Mouse (Mus musculus) testis, adult 2 months (tissue): ENCODE results near the gene Ndufa5. TPM values are rescaled to one million over a fixed set of nuclear protein-coding genes. Genes with fewer than 3 reads are reported as not detected.
A peak's percentile ranks its signal among the peaks of the same experiment; 100 is the strongest.

Experiments
- H3K27ac ChIP-seq: fragments of 200-500 bp; 2 replicates; pipeline ENCODE4 v1.5.1; 2012; ENCODE audit warnings: low read depth, low read length; ENCODE audit not compliant: control insufficient read depth, insufficient read depth
- H3K27me3 ChIP-seq: fragments of 200-500 bp; 2 replicates; pipeline ENCODE4 v1.6.1; 2012; ENCODE audit warnings: mild to moderate bottlenecking, low read length, moderate library complexity; ENCODE audit not compliant: control insufficient read depth, insufficient read depth
- H3K36me3 ChIP-seq: fragments of 200-500 bp; 2 replicates; pipeline ENCODE4 v1.6.1; 2012; ENCODE audit warnings: mild to moderate bottlenecking, low read length; ENCODE audit not compliant: control insufficient read depth, insufficient read depth
- H3K4me1 ChIP-seq: fragments of 200-500 bp; 2 replicates; pipeline ENCODE4 v1.6.1; 2012; ENCODE audit warnings: low read length; ENCODE audit not compliant: control insufficient read depth, insufficient read depth
- H3K4me3 ChIP-seq: fragments of 200-500 bp; 2 replicates; pipeline ENCODE4 v1.5.1; 2012; ENCODE audit warnings: low read depth, mild to moderate bottlenecking, low read length, moderate library complexity, mixed read lengths; ENCODE audit not compliant: control insufficient read depth
- CTCF ChIP-seq: fragments of 200-500 bp; IDR thresholded peaks from 2 replicates; pipeline ENCODE4 v1.5.1; 2012; ENCODE audit warnings: low read depth, mild to moderate bottlenecking, inconsistent platforms, low read length, moderate library complexity; ENCODE audit not compliant: control insufficient read depth, insufficient read depth, insufficient replicate concordance
- POLR2A ChIP-seq: fragments of 200-500 bp; IDR thresholded peaks from 2 replicates; pipeline ENCODE4 v1.6.1; 2012; ENCODE audit warnings: low read depth, mild to moderate bottlenecking, inconsistent platforms, low read length, moderate library complexity; ENCODE audit not compliant: control insufficient read depth
- polyA plus RNA-seq: library from polyadenylated mRNA; depleted of rRNA; stranded (reverse); fragments of >200 nt; gene quantifications from 2 replicates; pipeline ENCODE4 v1.2.3, GENCODE M21; 2012; rRNA removed

Ndufa5 gene
- polyA plus RNA-seq, 1 experiment = 25.4 TPM

DNA sequence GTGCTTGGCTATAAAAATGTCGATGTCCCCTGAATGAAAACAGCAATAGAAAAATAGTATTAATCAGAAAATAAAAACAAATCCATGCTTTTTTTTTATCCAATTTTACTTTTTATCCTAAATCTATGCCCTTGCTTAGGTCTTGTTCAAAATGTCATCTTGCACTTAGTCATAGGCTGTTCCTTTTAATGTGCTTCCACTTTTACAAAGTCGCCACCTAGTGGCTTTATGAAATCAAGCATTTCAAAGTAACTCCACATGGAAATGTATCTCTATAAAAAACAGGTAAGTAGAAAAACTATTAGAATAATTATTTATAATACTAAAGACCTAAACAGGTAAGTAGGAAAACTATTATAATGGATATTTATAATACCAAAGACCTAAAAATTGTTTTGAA is 11.6 kb downstream of the Ndufa5 start:
- H3K4me3 ChIP-seq = no peak overlapping the region
- peaks cover 6% of the 10 kb centered on the region for H3K4me1 ChIP-seq
- H3K36me3 ChIP-seq = no peaks in the 10 kb centered on the region
- TF ChIP-seq POLR2A = no peak
- TF ChIP-seq CTCF = no peak
- H3K27me3 ChIP-seq = no peaks in the 10 kb centered on the region
- H3K27ac ChIP-seq = no peak overlapping the region

DNA sequence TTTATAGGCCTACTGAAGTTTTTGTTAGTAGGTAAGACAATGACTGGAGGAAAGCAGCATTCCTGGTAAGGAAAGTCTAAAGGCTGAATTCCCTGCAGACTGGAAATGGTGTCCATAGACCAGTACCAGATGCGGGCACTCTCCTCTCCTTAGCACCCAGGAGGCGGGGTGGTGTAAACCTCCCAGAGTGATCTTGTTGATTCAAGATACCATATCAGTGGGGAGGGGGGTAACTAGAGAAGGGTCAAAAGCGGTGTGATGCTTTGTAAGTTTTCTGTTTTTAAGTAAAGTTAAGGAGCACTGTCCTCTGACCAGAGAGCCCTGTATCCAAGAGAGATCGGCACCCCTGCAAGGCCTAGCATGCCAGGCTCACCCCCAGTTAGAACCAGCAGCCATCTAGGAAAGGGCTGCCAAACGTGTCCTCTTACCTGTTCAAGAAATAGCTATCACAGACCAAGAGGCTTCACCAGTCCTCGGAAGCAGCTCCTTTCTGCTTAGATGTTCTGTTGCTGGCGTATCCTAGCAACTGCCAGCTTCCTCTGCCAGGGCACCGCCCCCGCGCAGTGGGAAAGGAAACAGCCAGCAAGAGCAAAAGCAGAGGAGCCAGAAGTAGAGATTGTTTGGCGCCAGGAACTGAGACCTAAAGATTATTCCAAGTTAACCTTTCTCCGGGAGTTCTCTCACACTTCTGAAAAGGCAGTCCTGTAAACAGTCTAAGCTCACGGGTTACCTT is 13.1 kb downstream of the Ndufa5 start, which contains the start of gene Iqub:
Gene Iqub (minus strand): TSS at position 516 of the 733 bp plus-strand sequence.
- TF ChIP-seq CTCF (no peak), POLR2A (peak; percentile 78)
- Histone ChIP-seq H3K27ac (peak within 1 kb of the TSS; percentile 85), H3K4me1 (peaks cover 6% of the 10 kb centered on the region), H3K27me3 (no peaks in the 10 kb centered on the region), H3K4me3 (peak within 1 kb of the TSS; percentile 94), H3K36me3 (no peaks in the 10 kb centered on the region)

DNA sequence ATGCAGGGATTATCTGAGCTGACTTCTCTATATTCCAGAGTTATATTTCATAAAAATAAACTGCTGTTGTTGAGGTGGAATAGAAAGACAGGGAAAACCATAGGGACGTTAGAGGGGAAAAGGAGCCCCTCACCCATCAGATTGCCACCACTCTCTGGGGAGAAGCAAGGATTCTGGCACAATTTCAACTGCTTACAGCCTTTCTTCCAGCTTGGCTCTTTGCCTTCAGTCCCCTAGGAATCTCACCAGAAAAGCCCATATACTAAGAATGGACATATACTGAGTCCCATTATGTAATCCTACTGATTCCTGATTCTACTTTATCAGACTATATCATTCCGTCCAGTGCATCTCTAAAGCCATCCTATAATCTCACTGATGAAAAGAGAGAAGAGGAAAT is 23.7 kb downstream of the Ndufa5 start:
- Histone ChIP-seq H3K4me3 (no peak overlapping the region), H3K4me1 (no peaks in the 10 kb centered on the region), H3K27me3 (no peaks in the 10 kb centered on the region), H3K27ac (no peak overlapping the region), H3K36me3 (no peaks in the 10 kb centered on the region)
- no peak for TF ChIP-seq CTCF
- TF ChIP-seq POLR2A = no peak

DNA sequence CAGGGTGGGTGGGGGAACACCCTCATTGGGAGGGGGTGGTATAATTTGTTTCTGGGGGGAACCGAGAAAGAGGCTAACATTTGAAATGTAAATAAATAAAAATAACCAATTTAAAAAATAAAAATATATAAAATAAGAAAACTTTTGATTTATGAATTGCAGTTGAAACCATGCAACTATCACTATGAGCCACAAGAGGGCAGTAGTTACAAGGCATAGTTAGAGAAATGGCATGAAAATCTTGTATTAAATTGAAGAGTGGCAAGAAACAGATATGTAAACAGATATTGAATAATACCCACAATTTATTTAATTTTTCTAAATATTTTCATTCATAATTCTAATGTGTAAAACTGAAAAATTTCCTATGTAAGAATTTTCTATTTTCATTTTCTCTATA is 37.5 kb downstream of the Ndufa5 start:
- no peak overlapping the region for H3K27ac ChIP-seq
- no peaks in the 10 kb centered on the region for H3K27me3 ChIP-seq
- no peak for TF ChIP-seq CTCF
- no peak for TF ChIP-seq POLR2A
- H3K4me1 ChIP-seq = no peaks in the 10 kb centered on the region
- no peak overlapping the region for H3K4me3 ChIP-seq
- no peaks in the 10 kb centered on the region for H3K36me3 ChIP-seq

DNA sequence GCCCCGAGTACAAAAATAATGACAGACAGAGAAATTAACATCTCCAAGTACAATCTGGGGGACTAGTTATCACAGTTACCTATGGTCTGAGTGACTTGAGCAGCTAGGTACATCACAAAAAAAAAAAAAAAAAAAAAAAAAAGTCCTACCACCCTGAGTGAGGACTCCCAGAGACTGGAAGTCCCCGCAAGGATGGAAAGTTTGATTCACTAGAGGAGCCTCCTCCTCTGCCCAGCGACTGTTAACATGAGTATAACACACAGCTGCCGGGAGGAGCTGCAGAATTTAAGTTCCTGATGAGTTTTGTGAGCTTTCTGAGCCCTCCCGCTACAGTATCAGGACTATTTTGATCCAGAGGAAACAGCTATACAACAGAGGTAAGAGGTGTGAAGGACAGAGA is 41.3 kb downstream of the Ndufa5 start:
- Histone ChIP-seq H3K36me3 (no peaks in the 10 kb centered on the region), H3K4me3 (no peak overlapping the region), H3K27me3 (no peaks in the 10 kb centered on the region), H3K27ac (no peak overlapping the region), H3K4me1 (no peaks in the 10 kb centered on the region)
- no peak for TF ChIP-seq POLR2A
- TF ChIP-seq CTCF = no peak

DNA sequence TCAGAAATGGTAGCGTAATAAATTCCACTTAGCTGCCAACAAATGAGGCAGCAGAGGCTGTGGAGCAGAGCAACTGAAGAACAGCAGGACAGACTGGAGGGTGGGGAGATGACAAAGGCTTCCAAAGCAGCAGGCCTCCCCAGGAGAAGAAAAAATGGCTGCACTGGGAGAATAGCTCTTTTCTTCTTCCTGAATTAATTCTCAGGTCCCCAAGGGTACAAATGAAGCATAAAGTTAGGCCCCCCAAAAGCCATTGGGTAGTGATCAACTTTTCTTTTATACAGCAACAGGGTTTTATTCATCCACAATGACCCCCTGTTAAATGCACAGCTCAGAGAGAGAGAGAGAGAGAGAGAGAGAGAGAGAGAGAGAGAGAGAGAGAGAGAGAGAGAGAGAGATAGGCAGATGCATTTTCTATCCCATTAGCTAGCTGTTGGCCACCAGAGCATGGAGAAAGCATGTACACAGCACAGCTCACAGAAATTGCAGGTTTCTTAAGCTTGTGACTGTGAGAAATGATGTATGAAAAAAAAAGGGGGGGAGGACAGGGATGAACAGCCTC is 57.2 kb downstream of the Ndufa5 start:
- H3K4me3 ChIP-seq = no peak overlapping the region
- TF ChIP-seq CTCF = no peak
- TF ChIP-seq POLR2A = no peak

DNA sequence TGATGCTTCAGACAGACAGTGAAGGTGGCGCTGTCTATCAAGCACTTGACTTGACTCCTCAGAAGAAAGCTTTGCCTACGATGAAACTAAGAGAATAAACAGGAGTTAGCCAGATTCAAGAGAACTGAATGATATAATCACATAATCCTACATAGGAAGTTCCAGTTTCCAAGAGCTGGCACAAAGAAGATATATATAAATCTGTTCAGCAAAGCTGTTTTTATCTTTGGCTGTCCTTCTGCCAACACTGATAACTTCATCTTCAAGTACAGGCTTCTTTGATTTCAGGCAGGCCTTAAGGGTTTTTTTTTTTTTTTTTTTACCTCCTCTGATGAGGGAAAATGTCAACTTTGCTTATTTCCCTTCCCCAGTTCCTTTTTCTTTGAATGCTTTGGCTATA is 57.7 kb downstream of the Ndufa5 start:
- H3K27ac ChIP-seq = no peak overlapping the region
- no peaks in the 10 kb centered on the region for H3K4me1 ChIP-seq
- H3K36me3 ChIP-seq = no peaks in the 10 kb centered on the region
- H3K27me3 ChIP-seq = no peaks in the 10 kb centered on the region
- no peak for TF ChIP-seq CTCF
- no peak for TF ChIP-seq POLR2A
- no peak overlapping the region for H3K4me3 ChIP-seq

More for the DNA sequence above, 57.2 kb downstream of the Ndufa5 start:
- H3K27ac ChIP-seq = no peak overlapping the region
- H3K27me3 ChIP-seq = no peaks in the 10 kb centered on the region
- H3K36me3 ChIP-seq = no peaks in the 10 kb centered on the region
- no peaks in the 10 kb centered on the region for H3K4me1 ChIP-seq

Other genes starting within 250 kb of the Ndufa5 start
- gene Iqub, start 12.9 kb downstream of the Ndufa5 start, polyA plus RNA-seq = 26.5 and 29.2 TPM in 2 replicates
- 19.3 and 24.3 TPM in 2 replicates for gene Asb15, start 131 bp upstream of the Ndufa5 start, polyA plus RNA-seq
- not detected in 2 replicates for gene Lmod2, start 69.7 kb upstream of the Ndufa5 start, polyA plus RNA-seq
- gene Wasl, start 137.0 kb upstream of the Ndufa5 start, polyA plus RNA-seq = 8.1 and 9.3 TPM in 2 replicates
- 11.6 and 16.0 TPM in 2 replicates for gene Hyal6, start 205.2 kb upstream of the Ndufa5 start, polyA plus RNA-seq
- gene Hyal4, start 220.3 kb upstream of the Ndufa5 start, polyA plus RNA-seq = 0.18 and 0.19 TPM in 2 replicates